Mouse (Mus musculus) activated CD4-positive, CD25-positive, alpha-beta regulatory T cell, adult 4 months (primary cell): Measurements from ENCODE around the gene Fgf5. TPM values are rescaled to one million over a fixed set of nuclear protein-coding genes. Genes with fewer than 3 reads are reported as not detected.

Experiments used
- ATAC-seq: one replicate; pipeline ENCODE4 v1.8.0; 2017
- polyA plus RNA-seq, 2 experiments: library from polyadenylated mRNA; unstranded; fragments of 100-300 nt; shearing (Covaris generic); gene quantifications; one replicate each; pipeline ENCODE4 v1.2.1; 2017

The Fgf5 gene
- polyA plus RNA-seq: not detected

- no peak for ATAC-seq
Observed at GRCm38 (mm10) chr5:98253838-98254821, at the start of gene Fgf5. TSS of gene Fgf5 (plus strand) at chr5:98254184.

DNA sequence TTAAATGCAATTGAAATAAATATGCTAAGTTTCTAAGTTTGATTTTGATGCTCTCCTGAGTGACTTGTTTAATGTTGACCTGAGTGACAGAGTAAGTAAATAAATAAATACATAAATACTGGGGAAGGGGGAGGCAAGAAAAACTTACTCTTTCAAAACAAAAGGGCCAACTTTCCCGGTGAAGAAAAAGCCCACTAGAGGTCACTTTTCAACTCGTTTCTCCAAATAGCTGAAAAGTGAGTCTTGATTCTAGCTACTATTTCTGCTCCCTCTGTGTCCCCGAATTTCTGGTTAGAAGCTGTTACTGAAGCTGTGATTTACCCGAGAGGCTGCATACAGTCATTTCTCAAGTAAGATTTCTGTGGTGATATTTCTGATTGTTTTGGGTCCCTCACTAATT is 41.5 kb upstream of the Fgf5 start:
- no peak for ATAC-seq

DNA sequence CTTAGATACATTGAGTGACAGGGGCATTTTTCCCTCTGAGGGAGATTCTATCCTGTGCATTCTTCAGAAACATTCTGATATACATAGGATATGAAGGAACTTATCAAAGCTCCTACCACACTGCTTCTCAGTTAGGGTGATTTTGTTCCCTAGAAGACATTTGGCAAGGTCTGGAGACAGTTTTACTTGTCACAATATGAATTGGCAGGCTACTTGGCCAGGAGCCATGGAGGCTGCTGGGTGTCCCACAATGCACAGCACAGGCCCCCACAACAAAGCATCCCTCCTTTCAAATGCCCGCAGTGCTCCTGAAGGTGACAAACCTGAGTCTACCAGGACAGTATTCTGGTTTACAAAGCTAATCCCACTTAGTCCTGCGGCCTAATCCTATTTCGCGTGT is 32.0 kb upstream of the Fgf5 start:
- no peak for ATAC-seq

- no peak for ATAC-seq
Observed at GRCm38 (mm10) chr5:98226710-98227109, 27.3 kb upstream of the Fgf5 start.

DNA sequence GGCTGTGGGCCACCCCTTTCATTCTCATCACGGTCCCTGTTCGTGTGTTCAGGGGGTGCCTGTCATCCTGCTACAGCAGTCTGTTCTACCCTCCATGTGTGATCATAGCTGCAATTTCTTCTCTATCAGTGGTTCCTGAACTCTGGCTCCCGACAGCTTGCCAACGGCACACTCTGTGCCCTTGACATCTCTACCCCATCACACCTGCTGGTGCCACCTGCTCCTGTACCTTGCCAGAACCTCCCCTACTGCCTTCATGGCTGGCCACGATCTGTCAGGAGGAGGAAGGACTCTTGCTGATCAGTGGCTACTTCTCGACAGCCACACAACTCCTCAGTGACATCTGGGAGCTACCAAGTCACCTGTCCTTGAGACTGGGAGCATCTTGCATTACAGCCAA is 24.5 kb upstream of the Fgf5 start:
- ATAC-seq: no peak

GRCm38 (mm10) chr5:98238466-98238865 is 15.5 kb upstream of the Fgf5 start:
- no peak for ATAC-seq

DNA sequence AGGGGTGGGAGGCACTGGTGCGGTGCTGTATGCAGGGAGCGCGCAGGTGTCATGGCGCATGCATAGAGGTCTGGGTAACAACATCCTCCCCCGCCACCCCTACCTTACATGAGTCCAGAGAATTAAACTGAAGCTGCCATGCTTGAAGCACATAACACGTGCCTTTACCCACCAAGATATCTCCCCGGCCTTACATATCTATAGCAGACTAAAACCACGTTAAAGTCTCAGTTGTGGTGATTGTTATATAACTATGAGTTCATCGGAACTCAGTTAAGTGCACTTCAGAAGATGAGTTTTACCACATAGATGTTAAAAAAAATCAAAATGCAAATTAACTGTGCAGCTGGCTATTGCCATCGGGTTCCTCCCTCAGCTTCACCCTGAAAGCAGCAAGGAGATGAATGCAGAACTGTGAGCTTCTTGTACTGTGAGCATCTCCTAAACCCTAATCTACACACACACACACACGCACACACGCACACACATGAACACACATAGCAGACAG is 12.6 kb upstream of the Fgf5 start:
- ATAC-seq: no peak

GRCm38 (mm10) chr5:98245303-98245702 is 8.7 kb upstream of the Fgf5 start:
- ATAC-seq: no peak

DNA sequence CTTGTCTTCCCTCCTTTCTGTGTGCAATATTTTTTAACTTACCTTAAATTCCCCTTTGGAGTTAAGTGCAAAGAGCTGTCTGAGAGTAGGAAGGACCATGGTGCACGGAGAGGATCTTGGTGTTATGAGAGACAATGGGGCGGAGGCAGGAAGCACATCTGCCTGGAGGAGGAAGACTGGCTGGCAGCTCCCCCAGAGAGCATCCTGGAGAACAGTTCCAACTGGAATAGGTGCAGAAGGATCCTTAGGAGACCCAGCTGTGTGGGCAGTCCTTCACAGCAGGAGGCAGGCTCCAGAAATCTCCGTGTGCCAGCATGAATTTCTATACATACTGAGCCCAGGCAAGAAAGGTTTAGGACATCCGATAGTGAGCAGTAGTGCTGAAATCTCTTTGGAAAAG is 8.0 kb upstream of the Fgf5 start:
- no peak for ATAC-seq

GRCm38 (mm10) chr5:98246826-98247225 is 7.2 kb upstream of the Fgf5 start:
- ATAC-seq: no peak

DNA sequence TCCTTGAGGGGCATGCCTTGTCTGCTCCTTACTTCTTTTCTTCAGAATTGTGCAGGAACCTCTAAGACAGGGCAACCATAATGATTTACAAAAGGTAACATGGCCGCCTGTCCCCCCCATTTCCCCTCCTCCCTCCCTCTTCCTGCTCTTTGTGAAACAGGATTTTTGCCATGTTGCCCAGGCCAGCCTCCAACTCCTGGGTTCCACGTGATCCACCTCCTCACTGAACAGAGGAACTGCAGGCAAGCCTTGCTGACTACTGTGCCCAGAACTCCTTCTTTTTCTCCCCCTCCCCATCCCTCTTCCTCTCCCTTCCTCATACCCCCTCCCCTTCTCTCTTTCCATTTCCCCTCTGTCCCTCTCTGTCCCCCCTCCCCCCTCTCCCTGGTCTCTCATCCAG is 6.5 kb upstream of the Fgf5 start:
- ATAC-seq: no peak

DNA sequence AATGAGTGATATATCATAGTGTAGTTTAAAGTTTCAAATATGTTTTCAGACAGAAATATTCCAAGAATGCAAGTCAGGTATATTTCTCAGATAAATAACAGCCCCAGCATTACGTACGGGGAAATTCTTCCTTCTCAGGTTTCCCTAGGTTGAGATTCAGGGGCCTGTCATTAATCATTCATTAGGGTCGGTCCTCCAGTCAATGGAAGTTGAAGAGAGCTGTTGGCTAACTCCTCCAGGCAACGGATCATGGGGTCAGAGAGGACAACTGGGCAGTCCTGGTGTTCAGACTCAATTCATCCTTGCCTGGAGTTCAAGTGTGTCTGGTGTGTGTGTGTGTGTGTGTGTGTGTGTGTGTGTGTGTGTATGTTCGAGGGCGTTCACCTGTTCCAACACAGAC is 837 bp upstream of the Fgf5 start:
- no peak for ATAC-seq

DNA sequence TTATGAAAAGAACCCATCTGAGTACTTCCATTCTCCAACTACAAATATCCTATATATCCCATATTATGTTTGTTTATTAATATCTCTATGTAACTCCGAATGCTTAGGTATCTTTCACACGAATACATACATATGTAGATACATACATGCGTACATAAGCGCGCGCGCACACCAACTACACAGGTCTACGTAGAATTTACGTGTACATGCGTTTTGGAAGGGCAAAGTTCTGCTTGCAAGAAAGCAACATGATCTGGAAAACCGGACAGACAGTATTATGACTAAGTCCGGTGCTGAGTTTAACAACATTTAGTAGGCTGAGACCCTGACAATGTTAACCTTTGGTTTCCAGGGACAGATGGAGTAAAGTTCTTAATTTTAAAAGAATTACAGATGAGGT is 1.2 kb downstream of the Fgf5 start:
- ATAC-seq: no peak

- no peak for ATAC-seq
Observed at GRCm38 (mm10) chr5:98255760-98256490, 1.9 kb downstream of the Fgf5 start.

- no peak for ATAC-seq
Observed at GRCm38 (mm10) chr5:98275318-98275818, 21.4 kb downstream of the Fgf5 start.

GRCm38 (mm10) chr5:98281993-98282392 is 28.0 kb downstream of the Fgf5 start:
- no peak for ATAC-seq

- ATAC-seq: no peak
Observed at GRCm38 (mm10) chr5:98283696-98284478, 29.9 kb downstream of the Fgf5 start.

GRCm38 (mm10) chr5:98290642-98291041 is 36.7 kb downstream of the Fgf5 start:
- ATAC-seq: no peak

DNA sequence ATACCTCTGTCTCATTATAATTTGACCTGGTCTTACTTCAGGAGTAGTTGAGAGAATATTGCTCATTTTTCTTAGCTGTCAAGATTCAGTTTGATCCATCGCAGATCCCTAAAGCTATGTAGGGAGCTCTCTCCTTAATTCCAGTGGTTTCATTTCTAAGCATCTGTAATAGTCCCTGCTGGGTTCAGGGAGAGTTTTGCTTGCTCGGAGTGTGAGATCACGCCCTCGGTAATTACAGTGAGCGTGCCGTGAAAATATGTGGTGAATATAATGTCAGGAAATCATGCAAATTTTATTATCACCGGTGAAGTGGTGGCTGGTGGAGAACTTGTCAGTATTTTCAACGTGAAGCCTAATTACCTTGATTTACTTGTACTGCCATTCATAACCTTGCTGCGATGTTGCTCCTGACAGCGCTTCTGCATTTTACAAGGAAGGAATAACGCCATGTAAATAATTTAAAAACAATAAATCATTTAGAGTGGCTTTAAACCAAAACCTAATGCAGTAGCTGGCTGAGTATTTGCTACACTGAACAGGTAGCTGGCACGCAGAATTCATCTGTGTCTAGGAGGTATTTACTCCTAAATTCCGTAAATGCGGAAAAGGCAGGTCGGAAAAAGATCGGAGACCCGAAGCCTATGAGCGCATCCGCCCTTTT is 38.5 kb downstream of the Fgf5 start:
- ATAC-seq: no peak

DNA sequence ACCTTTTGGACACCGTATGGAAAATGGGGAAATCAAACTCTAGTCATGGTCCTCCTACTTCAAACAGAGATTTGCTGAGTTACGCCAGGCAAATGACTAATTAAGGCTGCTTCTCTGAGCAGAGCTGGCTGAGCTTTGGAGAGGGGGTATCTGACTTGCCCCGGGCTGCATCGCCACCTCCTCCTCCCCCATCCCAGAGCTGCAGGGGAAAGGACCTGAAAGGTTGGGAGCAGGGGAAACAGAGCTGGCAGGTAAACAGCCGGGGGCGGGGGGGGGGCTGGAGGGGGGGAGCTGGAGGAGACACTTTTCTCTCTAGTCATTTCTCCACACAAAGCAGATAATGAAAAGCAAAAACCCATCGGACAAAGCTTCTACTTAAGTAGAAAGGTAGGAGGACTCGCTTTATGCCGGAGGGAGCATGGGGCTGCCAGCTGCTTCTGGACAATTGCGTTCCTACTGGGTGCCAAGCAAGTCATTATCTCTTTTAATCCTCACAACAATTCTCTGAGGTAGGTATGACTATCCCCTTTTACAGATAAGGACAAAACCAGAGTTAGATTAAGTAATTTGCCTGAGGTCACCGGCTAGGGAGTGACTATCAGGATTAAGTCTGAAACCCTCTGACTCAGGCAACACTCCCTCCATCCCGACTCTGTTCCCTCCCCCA is 39.2 kb downstream of the Fgf5 start:
- ATAC-seq: no peak

DNA sequence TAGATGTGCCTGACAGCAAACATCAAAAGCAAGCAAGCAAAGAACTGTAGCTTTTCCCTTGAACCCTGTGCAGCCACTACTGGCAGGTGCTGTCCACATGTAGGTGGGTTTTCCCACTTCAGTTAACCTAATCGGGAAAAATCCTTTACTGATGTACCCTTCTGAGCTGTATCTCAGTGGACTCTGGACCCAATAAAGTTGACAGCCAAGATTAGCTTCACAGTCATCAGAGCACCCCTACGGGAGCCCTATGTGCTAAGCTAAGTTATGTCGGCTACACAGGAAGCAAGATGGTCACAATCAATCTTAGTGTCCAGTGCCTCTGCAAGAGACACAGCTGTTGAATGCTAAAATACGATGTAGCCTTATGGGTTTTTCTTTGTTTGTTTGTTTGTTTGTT is 46.1 kb downstream of the Fgf5 start:
- no peak for ATAC-seq
